Mouse (Mus musculus): ENCODE results near the gene Mrpl53. TPM values are rescaled to one million over a fixed set of nuclear protein-coding genes. Genes with fewer than 3 reads are reported as not detected.

The Mrpl53 gene
- total and polyA plus RNA-seq, 2 experiments = 73.8 to 78.2 TPM

DNA sequence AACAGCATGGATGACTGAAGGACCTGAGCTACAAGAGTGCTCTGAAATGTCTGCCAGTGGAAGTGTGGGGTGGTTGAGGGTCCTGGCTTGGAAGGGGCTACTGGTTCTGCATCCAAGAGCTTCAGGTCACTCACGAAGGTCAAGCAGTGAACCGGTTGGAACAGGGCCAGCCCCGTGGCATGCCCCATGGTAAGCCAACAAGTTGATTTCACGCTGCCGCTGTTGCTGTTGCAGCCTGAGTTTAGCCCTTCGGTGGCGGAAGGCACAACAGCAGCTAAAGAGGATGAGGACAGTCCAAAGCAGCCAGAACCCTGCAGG, 10.9 kb downstream of the Mrpl53 start:
- Histone ChIP-seq H3K4me3 (ENCODE audit: insufficient read depth, low read depth, low read length) (no peak overlapping the region), H3K27me3 (ENCODE audit: control insufficient read depth, insufficient read depth, low read length) (no peaks in the 10 kb centered on the region), H3K79me2 (ENCODE audit: control insufficient read depth, insufficient read depth, low read length) (peaks cover 4% of the 10 kb centered on the region; the same call in 1 of the 2 replicates), H3K27ac (replicated peaks; ENCODE audit: insufficient read depth, low read depth, low read length) (no peak overlapping the region), H3K4me1 (ENCODE audit: control insufficient read depth, insufficient read depth, low read length) (peaks cover 14% of the 10 kb centered on the region), H3K36me3 (ENCODE audit: control insufficient read depth, insufficient read depth, low read length) (no peaks in the 10 kb centered on the region; the same call in 1 of the 2 replicates), H3K9ac (ENCODE audit: low read depth, low read length) (no peak overlapping the region)
- no peak for DNase-seq (ENCODE audit: extremely low read depth, low read depth, low spot score)
- TF ChIP-seq CTCF (IDR thresholded peaks at IDR 0.05; ENCODE audit: low read depth, low read length) (no peak), POLR2A (IDR thresholded peaks at IDR 0.05; ENCODE audit: extremely low read depth, insufficient read depth, low read length) (no peak)
- WGBS = 23% methylated on average over 7 of the region's 7 CpGs

- no peaks in the 10 kb centered on the region; the same call in 1 of the 2 replicates for H3K36me3 ChIP-seq (ENCODE audit: control insufficient read depth, insufficient read depth, low read length)
- peaks cover 18% of the 10 kb centered on the region for H3K4me1 ChIP-seq (ENCODE audit: control insufficient read depth, insufficient read depth, low read length)
- H3K4me3 ChIP-seq (ENCODE audit: insufficient read depth, low read depth, low read length) = peak within 1 kb of the TSS; percentile 75
- H3K27me3 ChIP-seq (ENCODE audit: control insufficient read depth, insufficient read depth, low read length) = no peaks in the 10 kb centered on the region
- TF ChIP-seq POLR2A (IDR thresholded peaks at IDR 0.05; ENCODE audit: extremely low read depth, insufficient read depth, low read length) (peak; percentile 71), CTCF (IDR thresholded peaks at IDR 0.05; ENCODE audit: low read depth, low read length) (no peak)
- H3K79me2 ChIP-seq (ENCODE audit: control insufficient read depth, insufficient read depth, low read length) = no peaks in the 10 kb centered on the region
- H3K9ac ChIP-seq (ENCODE audit: low read depth, low read length) = peak within 1 kb of the TSS; percentile 82
- under 1% methylated on average over 38 of the region's 38 CpGs for WGBS
- H3K27ac ChIP-seq (replicated peaks; ENCODE audit: insufficient read depth, low read depth, low read length) = peak within 1 kb of the TSS; percentile 62
- peak; percentile 99 for DNase-seq (ENCODE audit: extremely low read depth, low read depth, low spot score)
These were observed 12.4 kb downstream of the Mrpl53 start, which contains the start of gene Wbp1 for GRCm38 (mm10) chr6:83120930-83121862. TSS of gene Wbp1 (minus strand) at chr6:83121559.

DNA sequence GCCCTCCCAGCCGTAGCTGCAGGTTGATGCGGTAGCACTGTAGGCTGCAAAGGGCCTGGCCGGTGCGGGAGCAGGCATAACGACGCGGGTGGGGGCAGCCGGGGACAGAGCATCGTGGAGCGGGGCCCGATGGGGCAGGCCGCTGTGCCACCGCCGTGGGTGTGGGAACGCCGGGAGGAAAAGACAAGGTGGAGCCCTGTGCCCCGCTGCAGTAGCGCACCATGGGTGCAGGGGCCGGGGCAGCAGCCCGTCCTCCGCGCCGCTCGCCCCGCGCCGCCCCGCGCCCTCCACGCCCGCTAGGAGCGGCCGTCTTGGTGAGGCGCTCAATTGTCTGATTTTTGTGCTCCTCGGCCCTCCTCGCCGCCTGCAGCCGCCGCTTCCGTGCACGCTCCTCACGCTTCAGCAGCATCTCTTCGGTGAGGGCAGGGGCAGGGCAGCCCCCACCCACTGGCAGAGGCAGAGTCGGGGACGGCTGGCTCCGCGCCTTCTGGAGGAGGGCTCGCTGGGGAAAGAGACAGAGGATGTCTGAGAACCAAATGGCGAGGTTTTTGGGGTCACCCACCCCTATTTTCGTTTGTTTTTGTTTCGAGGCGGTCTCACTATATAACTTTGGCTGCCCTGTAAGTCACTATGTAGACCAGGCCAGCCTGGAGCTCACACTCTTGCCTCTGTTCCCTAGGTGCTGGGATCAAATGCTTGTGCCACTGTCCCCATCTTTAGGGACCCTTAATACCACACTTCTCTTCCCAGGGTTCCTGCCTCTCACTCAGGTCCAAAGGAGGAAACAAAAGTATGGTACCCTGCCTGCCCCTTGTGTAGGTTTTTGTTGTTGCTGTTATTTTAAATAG, 13.2 kb downstream of the Mrpl53 start:
- 17% methylated on average over 52 of the region's 52 CpGs for WGBS
- DNase-seq (ENCODE audit: extremely low read depth, low read depth, low spot score) = no peak
- H3K36me3 ChIP-seq (ENCODE audit: control insufficient read depth, insufficient read depth, low read length) = no peaks in the 10 kb centered on the region; the same call in 1 of the 2 replicates
- H3K9ac ChIP-seq (ENCODE audit: low read depth, low read length) = peak overlapping the region; percentile 73
- TF ChIP-seq POLR2A (IDR thresholded peaks at IDR 0.05; ENCODE audit: extremely low read depth, insufficient read depth, low read length) = no peak
- no peak for TF ChIP-seq CTCF (IDR thresholded peaks at IDR 0.05; ENCODE audit: low read depth, low read length)
- H3K27me3 ChIP-seq (ENCODE audit: control insufficient read depth, insufficient read depth, low read length) = no peaks in the 10 kb centered on the region
- H3K79me2 ChIP-seq (ENCODE audit: control insufficient read depth, insufficient read depth, low read length) = no peaks in the 10 kb centered on the region
- peak overlapping the region; percentile 43 for H3K27ac ChIP-seq (replicated peaks; ENCODE audit: insufficient read depth, low read depth, low read length)
- H3K4me1 ChIP-seq (ENCODE audit: control insufficient read depth, insufficient read depth, low read length) = peaks cover 14% of the 10 kb centered on the region
- H3K4me3 ChIP-seq (ENCODE audit: insufficient read depth, low read depth, low read length) = peak overlapping the region; percentile 58

DNA sequence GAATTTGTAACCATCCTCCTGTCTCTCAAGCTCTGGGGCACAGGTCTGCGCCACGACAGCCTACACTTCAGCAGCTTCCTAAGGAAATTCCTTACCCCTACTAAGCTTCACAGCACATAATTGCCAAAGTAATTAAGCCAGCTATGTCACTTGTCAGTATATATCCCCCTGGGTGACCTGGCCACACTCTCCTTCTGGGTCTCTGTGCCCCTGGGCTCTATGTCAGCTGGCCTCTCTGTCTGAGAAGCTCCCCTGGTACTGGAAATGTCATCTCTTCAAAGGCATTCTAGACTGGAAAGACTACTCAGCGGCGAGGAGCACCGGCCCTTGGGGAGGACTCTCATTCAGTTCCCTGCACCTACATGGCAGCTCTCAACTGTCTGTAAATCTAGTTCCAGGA, 14.1 kb downstream of the Mrpl53 start:
- Histone ChIP-seq H3K4me3 (ENCODE audit: insufficient read depth, low read depth, low read length) (no peak overlapping the region), H3K4me1 (ENCODE audit: control insufficient read depth, insufficient read depth, low read length) (peaks cover 14% of the 10 kb centered on the region), H3K27ac (replicated peaks; ENCODE audit: insufficient read depth, low read depth, low read length) (no peak overlapping the region), H3K27me3 (ENCODE audit: control insufficient read depth, insufficient read depth, low read length) (no peaks in the 10 kb centered on the region), H3K36me3 (ENCODE audit: control insufficient read depth, insufficient read depth, low read length) (no peaks in the 10 kb centered on the region; the same call in 1 of the 2 replicates), H3K9ac (ENCODE audit: low read depth, low read length) (no peak overlapping the region), H3K79me2 (ENCODE audit: control insufficient read depth, insufficient read depth, low read length) (no peaks in the 10 kb centered on the region)
- DNase-seq (ENCODE audit: extremely low read depth, low read depth, low spot score) = no peak
- TF ChIP-seq CTCF (IDR thresholded peaks at IDR 0.05; ENCODE audit: low read depth, low read length) (no peak), POLR2A (IDR thresholded peaks at IDR 0.05; ENCODE audit: extremely low read depth, insufficient read depth, low read length) (no peak)
- 94% methylated on average over 5 of the region's 5 CpGs for WGBS

DNA sequence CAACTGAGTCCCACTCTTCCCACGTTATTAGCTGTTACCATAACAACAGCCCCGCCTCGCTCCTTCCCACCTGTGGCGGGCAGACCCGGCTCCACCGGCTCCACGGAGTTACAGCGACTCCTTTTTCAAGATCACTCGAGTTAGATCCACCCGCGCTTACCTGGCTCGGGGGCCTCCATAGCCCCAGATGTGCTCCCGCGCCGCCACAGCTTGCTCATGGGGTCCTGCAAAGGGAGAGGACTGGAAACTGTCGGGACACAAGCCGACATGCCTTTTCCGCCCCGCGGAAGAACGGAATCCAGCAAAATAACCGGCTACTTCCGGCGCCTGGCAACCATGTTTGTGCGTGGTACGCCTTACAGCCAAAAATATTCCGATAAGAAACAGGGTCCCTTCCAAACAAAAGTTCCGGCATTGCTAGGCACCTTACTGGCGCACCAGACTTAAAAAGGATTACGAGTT, 16.0 kb downstream of the Mrpl53 start:
- Histone ChIP-seq H3K79me2 (ENCODE audit: control insufficient read depth, insufficient read depth, low read length) (no peaks in the 10 kb centered on the region), H3K4me1 (ENCODE audit: control insufficient read depth, insufficient read depth, low read length) (peaks cover 11% of the 10 kb centered on the region), H3K27me3 (ENCODE audit: control insufficient read depth, insufficient read depth, low read length) (no peaks in the 10 kb centered on the region), H3K27ac (replicated peaks; ENCODE audit: insufficient read depth, low read depth, low read length) (peak overlapping the region; percentile 66), H3K4me3 (ENCODE audit: insufficient read depth, low read depth, low read length) (peak overlapping the region; percentile 97), H3K9ac (ENCODE audit: low read depth, low read length) (peak overlapping the region; percentile 96), H3K36me3 (ENCODE audit: control insufficient read depth, insufficient read depth, low read length) (no peaks in the 10 kb centered on the region; the same call in 1 of the 2 replicates)
- TF ChIP-seq POLR2A (IDR thresholded peaks at IDR 0.05; ENCODE audit: extremely low read depth, insufficient read depth, low read length) (peak; percentile 59; the same call in 1 of the 2 replicates), CTCF (IDR thresholded peaks at IDR 0.05; ENCODE audit: low read depth, low read length) (no peak)
- DNase-seq (ENCODE audit: extremely low read depth, low read depth, low spot score) = peak; percentile 92
- under 1% methylated on average over 30 of the region's 30 CpGs for WGBS
